Mouse (Mus musculus) E14TG2a.4 (cell line): ENCODE measurements around the gene Hecw1.

ENCODE experiments used
- CTCF ChIP-seq: conservative IDR thresholded peaks from 2 replicates; pipeline ENCODE4 v1.5.1; 2014; ENCODE audit warnings: low read length
- POU5F1 ChIP-seq: IDR thresholded peaks from 2 replicates; pipeline ENCODE4 v1.6.1; 2014; ENCODE audit warnings: low read length, borderline replicate concordance

GRCm38 (mm10) chr13:14500251-14500650, 22.8 kb downstream of the Hecw1 start:
- TF ChIP-seq CTCF (no peak), POU5F1 (no peak)
